Mouse (Mus musculus) liver, adult (tissue): Measurements from ENCODE around the gene Agt.

Experiments
- GATA4 ChIP-seq: IDR thresholded peaks from 2 replicates; pipeline ENCODE4 v1.6.1; 2014; ENCODE audit warnings: mild to moderate bottlenecking, low read length; ENCODE audit not compliant: insufficient replicate concordance

Gene Agt

DNA sequence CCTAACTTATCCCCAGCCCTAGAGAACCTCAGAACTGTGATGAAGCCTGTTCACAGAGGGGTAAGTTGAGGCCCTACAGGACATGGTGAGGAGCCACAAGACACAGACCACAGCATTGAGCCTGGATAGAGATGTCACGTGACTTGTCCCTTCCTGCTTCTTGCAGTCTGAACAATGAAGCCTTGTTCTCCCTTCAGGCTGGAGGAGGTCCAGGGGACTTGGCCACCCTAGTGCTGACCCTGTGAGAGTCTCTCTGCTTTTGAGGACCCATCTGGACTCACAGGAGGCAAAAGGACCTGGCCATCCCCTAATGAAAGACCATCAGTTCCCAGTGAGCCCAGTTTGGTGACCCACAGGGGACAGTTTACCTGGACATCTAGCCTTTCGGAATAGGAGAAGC, 406 bp downstream of the Agt start:
- TF ChIP-seq GATA4: no peak

DNA sequence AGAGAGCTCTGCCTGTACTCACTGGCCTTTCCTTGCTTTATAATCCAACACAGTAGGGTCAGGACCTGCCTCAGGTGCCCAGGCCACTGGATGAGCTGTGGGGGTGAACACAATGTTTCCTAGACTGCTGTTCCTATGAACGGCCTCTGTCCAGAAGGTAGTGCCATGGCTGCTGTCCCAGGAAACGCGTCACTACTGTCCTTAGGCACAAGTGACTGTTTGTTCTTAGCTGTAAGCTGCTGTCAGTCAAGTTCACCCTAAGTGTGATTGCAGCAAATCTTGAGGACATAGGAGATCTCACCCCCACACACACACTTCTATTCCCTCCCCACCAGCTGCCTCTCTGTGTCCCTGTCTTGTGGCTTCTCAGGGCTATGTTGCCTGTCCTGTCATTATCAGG, 1.9 kb downstream of the Agt start:
- TF ChIP-seq GATA4: no peak

DNA sequence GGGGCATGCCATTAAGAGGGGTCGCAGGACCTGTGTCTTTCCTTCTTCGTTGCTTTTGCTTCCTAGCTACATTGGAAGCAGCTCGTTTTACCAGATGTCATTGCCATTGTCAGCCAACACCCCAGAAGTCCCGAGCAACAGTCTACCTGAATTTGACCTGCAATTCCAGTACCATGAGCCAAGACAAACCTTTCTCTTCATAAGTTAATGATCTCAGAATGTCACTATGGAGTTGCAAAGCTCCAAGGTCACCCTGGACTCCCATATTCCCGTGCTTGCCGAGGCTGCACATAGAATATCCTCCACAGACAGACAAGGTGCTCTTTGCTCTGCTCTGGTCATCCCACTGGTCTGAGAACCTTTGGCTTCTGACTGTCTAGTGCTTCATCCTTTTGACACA, 2.4 kb downstream of the Agt start:
- TF ChIP-seq GATA4: no peak

DNA sequence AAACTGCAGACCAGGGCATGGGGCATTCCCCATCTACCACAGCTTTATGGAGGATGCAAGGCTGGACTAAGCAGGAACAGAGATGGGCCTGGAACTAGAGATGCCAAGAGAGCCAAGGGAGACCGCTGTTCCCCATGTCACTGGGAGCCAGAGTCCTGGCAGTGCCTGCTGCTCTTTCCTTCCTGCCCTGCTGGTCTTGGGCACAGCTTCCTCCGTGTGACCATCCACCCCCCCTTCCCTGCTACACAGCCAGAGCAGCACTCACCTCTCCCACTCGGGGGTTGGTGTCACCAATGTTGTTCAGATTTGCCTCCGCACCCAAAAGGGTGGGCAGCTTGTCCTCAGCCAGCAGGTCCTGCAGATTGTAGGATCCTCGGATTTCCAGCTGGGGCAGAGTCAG, 12.0 kb downstream of the Agt start:
- TF ChIP-seq GATA4: no peak

DNA sequence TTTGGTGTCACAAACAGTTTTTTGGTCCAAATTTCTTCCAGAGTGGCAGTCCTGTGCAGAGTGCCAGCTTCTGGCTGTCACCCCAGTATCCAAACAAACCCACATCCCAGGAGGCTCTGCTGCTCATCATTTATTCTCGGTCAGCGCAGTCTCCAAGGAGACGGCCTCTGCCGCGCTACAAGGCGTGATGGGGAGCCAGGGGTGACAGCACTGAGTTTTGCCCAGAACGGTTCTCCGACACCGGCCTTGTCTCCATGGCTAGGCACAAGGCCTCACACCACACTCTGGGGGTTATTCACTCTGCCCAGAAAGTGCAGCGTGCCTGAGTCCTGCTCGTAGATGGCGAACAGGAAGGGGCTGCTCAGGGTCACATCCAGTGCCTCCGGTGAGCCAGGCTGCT, 12.8 kb downstream of the Agt start:
- no peak for TF ChIP-seq GATA4

DNA sequence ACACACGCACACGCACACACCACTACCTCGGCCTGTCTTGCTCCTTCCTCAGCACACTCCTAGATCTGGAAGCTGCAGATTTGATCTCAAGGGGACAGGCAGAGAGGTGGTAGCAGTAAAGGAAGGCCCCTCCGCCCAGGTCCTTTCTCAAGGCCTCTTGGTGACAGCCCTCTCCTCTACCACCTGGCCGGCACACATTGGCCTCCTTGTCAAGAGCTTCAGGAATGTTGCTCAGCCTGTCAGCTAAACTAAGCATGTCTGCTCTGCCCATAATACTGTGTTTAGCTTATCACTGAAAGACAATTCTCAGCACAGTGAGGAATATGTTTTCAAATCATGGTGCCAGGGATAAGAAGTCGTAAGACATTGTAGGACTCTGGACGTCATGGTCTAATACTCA, 13.3 kb downstream of the Agt start:
- no peak for TF ChIP-seq GATA4

DNA sequence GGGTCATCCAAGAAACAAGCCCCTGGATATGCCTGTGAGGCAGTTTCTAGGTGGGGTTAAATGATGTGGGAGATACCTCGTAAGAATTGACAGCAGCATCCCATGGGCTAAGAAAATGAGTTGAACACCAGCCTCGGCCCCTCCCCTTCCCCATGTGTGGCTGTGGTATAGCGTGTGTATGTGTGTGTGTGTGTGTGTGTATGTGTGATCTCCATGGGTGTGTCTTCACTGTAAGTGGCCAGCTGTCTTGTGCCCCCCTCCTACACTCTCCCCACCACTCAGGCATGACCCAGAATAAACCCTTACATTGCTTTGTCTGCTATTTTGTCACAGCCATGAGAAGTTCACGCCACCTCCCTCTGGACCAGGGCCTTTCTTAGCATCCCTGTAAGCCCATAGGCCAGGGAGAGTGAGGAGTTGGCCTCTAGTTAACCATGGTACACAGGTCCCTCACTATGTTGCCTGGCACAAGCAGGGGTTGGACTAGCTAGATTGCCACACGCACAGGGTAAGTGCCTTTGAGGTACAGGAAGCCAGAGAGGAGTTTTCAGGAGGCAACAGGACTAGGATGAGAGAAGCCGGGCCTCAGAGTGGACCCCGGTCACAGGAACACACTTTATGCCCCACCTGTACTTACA, 14.3 kb downstream of the Agt start:
- TF ChIP-seq GATA4: no peak

DNA sequence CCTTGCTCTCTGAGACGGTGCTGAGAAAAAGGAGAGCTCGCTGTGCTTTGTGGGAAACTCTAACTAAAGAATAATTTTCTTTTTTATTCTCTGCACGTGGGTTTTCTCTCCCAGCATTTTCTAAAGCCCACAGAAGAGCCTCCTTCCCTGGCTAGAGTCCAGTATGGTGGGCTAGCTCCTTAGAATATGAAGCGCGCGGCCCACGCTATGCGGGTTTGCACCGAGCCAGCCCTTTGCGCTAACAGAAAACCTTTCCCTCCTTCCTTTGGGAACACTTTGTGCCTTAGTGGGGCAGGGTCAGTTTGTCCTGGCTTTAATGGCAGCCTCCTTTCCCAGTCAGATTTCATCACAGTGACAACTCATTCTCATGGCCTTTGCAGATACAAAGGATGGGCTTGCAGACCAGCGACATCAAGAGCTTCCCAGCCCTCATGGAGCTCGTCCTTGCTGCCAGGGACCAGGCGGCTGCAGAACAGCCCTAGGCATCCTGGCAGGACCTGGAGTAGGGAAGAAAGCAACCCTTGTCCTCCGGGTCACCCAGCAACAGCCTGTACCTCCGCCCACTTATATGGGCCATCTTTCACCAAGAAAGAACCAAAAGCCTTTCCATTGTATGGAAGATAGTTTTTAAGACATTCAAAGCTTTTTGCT, 18.4 kb downstream of the Agt start:
- TF ChIP-seq GATA4: no peak

DNA sequence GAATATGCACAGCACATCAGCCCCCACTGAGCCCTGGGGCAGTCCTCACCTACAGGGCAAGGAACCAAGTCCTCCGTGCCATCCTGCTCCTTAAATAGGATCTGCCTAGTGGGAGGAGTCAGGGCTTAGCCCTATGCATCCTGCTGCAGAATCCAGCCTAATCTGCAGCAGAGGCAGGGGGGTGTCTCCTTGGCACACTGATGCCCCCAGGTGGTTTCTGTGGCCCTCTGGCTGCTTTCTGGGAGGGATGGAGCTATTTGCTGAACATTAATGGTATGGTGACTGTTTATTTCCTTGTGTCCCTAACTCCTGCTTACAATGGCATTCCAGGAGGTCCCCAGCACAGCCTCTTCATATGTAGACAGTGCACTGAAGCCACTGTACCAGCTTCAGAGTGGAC, 21.3 kb downstream of the Agt start:
- TF ChIP-seq GATA4: no peak

DNA sequence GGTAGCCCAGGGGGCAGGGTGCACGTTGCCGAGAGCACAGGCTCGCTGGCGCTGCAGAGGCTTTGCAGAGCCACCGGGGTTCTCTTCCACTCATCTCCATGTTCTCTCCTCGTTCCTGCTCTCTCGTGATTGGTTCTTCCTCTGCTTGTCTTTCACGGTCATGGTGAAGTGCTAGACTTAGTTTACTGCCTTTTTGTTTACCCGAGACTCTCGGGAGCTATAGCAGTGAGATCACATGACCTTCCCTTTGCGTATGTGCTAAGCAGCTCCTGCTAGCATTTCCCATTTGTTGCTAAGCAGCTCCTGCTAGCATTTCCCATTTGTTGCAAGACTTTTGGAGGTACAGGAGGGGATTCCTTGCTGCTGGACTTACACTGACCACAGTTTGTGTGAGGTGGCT, 22.2 kb downstream of the Agt start:
- no peak for TF ChIP-seq GATA4

DNA sequence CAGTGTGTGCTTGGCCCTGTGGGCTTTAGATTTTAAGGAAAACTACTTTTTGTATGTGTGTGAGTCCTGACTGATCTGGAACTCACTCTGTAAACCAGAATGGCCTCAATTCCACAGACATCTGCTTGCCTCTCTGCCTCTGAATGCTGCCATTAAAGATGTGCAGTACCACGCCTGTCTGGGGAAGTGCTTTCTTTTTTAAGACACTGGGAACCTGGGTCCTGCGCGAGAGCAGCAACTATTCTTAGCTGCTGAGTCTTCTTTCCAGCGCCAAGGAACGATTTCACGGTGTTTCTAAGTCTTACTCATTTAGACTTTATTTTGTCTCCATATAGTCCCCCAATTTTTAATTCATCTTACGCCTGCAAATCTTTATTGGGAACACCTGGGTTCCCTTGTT, 22.7 kb downstream of the Agt start:
- no peak for TF ChIP-seq GATA4

DNA sequence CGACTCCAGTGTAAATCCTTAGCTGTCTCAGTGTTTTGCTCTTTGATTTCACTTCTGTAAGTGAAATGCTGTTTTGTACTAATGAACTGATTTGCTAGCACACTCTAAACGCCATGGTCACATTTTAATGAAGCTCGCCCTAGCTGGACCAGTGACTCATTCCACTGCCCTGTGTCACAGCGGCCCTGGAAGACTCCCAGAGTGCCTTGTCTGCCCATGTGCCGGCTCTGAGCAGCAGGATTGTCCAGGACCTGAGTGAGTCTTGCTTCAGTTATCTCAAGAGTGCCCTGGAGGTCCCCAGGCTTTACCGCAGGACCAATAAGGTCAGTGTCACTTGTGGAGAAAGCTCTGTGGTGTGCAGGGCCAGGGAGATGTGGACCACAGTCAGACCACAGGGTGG, 23.1 kb downstream of the Agt start:
- no peak for TF ChIP-seq GATA4

DNA sequence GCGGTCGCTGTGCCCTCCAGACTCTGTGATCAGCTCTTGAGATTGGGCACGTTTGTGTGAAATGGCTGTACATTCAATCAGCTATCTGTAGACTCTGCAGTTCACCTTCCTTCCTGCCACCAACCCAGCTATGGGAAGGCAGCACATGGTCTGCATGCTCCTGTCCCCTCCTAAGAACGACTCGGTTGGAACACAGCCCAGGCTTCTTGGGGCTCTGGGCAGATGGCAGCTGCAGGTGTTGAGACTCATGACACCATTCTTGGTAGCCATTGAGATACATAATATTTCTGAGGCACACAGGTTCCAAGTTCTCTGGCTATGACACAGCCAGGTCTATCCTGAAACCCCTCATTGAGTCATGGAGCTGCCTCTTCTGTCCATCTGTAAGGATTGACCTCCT, 26.2 kb downstream of the Agt start:
- TF ChIP-seq GATA4: no peak

DNA sequence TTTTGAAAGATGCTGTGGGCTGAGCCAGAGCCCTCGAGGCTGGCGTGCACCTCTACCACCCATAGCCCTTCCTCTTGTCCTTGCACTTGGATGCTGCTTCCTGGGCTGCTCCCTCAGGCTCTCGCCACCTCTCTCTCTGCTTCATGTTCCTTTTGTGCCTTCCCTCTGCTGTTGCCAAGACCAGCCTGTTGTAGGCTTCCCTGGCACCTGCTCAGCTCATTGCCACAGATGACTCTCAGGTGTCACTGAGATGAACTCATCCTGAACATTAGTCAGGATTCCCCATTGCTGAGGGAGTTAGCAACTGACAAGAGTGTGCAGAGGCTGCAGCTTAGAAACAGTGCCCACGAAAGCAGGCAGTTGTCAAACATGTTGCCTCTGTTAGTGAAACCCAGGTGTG, 27.5 kb downstream of the Agt start:
- TF ChIP-seq GATA4: no peak

DNA sequence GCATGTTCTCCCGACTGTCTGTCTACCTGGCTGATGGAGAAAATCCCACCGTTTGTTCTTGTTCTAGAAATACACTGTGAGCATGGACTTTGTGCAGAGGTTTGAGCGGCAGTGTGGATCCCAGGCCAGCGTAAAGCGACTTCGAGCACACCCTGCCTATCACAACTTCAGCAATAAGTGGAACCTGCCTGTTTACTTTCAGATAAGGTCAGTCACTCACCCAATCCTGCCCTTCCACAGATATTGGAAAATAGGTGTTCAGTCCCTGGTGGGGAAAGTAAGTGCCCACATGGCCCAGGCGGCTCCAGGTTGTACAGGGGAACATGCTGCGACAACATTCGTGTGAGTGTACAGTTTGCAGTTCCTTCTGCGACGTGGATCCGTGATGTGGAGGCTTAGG, 28.6 kb downstream of the Agt start:
- no peak for TF ChIP-seq GATA4

DNA sequence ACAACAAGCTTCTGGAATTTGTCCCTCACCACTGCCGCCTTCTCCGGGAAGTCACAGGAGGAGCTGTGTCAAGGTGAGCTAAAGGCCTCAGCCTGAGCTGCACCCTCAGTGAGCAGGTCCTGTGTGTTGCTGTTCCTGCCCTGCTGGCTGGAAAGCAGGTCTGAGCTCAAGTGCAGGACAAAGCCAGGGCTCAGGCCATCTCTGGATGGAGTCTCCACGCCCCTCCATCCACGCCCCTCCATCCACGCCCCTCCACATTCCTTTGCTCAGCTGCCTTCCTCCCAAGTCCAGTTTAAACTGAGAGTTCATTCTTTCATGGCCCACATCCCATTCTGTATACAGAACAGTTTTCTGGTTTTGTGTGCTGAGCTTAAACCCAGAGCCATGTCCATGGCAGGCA, 34.1 kb downstream of the Agt start:
- TF ChIP-seq GATA4: no peak

DNA sequence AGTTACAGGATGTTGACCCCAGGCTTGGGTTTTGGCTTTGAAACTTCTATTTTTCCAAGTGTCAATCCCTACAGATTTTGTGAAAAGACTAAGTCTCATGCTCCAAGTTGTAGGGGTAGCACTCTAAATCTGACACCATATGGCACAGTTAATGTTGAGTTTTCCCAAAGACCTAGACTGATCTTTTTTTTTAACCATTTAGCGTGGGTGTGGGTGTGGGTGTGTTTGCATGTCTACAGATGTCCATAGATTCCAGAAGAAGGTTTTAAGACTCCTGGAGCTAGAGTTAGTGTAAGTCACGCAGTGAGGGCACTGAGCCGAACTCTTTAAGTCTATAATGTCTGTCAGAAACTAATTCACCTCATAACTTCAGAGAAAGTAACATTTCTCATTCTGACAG, 36.9 kb downstream of the Agt start:
- no peak for TF ChIP-seq GATA4
